Mouse (Mus musculus) CH12F3 (cell line): ENCODE measurements around the gene Mip.

Source experiments
- in situ Hi-C: fragments of 300-500 bp; cut with MboI; formaldehyde crosslinking; loops from 2 replicates; pipeline ENCODE4 v1.14.3; 2020; ENCODE audit warnings: low sequenced_read_pairs

Mip gene

GRCm38 (mm10) chr10:128280943-128281342 is 55.3 kb downstream of the Mip start:
- in situ Hi-C loops, result no loop called here
